Mouse (Mus musculus) inflammation-experienced regulatory T-cells, adult 6 months (primary cell): ENCODE measurements around the gene Ccnj. TPM values are rescaled to one million over a fixed set of nuclear protein-coding genes. Genes with fewer than 3 reads are reported as not detected.

Source experiments
- ATAC-seq: one replicate; pipeline ENCODE4 v1.8.0; 2017
- polyA plus RNA-seq, 3 experiments: library from polyadenylated mRNA; unstranded; fragments of 100-300 nt; shearing (Covaris generic); gene quantifications; one replicate each; pipeline ENCODE4 v1.2.1; 2017

Gene Ccnj
- polyA plus RNA-seq = 1 to 10 TPM; 2.7 to 5.1 (median 4.8) TPM

GRCm38 (mm10) chr19:40830703-40831415 lies at the start of gene Ccnj:
TSS of gene Ccnj (plus strand) at chr19:40831279.
- peak; percentile 88 for ATAC-seq

- ATAC-seq = peak; percentile 17
These were observed 42.9 kb upstream of the Ccnj start for GRCm38 (mm10) chr19:40788004-40788714.

GRCm38 (mm10) chr19:40788715-40789084 lies 42.4 kb upstream of the Ccnj start:
- ATAC-seq = no peak

- ATAC-seq = no peak
These were observed 25.8 kb upstream of the Ccnj start for GRCm38 (mm10) chr19:40805176-40805737.

DNA sequence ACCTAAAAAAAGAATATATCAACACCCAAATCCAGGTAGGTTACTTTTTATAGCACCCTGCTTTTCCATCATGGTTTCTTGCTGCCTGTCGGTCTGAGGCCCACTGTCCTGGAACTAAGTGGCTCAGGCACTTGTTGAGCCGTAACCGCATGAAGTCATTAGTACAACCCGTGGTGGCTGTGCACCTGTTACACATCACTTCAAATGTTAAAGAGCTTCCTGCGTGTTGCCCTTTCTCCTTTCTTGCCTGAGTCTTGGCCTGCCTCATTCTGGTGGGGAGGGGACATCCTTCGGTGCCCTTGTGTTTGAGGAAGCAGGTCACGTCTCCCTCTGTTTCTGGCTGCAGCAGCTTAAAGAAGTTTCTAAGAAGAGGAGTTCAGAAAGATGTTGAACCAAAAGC lies 21.2 kb upstream of the Ccnj start:
- peak; percentile 85 for ATAC-seq

- no peak for ATAC-seq
These were observed 19.2 kb upstream of the Ccnj start for GRCm38 (mm10) chr19:40811840-40812239.

GRCm38 (mm10) chr19:40812778-40813177 lies 18.3 kb upstream of the Ccnj start:
- ATAC-seq = no peak

DNA sequence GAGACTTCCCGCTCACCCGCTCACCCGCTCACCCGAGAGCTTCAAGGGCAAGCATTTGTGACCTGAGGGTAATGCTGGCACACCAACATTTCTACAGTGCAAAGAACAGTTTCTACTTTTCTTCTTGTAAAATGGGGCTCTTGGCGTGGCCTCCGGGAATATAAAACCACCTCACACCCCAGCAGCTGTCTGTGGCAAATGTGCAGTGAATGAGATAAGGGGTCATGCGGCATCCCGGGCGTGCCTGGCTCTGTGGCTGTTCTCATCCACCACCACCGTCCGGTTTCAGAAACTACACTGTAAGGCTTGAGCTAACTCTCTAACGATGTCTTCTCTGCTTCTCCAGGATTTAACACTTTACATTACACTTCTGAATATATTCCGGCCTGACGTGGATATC lies 17.7 kb upstream of the Ccnj start:
- no peak for ATAC-seq

DNA sequence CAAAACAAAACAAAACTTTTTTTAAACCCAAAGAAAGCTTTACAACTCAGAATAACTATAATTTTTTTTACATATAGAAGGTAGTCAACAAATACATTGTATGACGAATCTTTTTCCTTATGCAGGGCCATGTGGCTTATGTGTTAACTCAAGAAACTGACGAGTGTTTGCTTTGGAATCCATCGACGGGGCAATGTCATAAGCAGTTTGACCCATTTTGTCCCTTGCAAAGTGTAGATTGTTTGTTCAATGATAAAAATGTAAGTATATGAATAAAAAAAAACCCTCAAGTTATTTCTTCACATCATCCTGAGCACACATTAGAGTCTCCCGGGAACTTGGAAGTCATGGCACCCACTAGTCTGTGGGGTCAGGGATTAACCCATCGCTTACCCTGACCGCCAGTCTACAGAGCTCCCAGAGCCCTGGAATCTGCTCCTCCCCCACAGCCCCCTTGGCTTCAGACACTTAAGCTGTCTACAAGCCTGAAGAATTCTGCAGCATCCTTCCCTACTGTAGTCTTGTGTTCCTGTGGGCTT lies 15.4 kb upstream of the Ccnj start:
- ATAC-seq = no peak

DNA sequence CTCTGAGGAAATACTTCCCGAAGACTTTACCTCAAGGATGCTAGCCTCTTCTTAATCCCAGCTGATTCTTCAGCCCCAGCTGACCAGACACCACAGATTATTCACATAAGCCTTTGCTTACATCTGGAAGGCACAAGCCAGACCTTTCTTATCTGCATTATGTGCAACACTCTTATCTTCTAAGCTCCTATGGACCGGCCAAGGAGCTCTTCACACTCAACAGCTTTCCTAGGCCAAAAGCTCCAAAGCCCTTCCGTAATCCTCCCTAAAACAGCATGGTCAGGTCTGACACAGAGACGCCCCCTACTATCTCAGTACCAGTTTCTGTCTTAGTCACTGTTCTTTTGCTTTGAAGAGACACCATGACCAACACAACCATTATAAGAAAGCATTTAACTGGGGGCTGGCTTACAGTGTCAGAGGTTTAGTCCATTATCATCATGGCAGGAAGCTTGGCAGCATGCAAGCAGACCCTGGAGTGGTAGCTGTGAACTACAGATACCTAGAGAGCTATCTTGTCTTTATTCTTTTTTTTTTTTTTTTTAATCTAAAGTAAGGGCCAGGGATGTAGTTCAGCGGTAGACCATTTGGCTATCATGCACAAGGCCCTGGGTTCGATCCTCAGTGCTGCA lies 13.1 kb upstream of the Ccnj start:
- no peak for ATAC-seq

DNA sequence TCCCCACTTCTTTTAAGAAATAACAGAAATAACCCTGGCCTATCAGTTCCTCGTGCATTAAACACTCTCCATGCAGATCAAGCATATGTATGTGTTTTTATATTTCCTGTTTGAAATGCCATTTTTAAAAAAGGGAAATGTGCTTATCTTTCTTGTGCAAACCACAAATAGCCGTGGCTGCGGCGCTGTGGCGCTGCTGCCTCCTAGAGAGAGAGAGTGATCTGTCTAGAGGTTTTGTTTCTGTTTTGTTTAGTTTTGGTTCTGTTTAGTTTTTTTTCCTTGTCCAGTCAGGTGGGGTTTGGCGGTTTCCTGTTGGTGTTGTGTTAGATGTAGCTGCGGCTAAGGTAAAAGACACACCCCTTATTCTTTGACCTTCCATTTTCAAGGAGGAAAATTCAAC lies 12.3 kb upstream of the Ccnj start:
- ATAC-seq = peak; percentile 91

- no peak for ATAC-seq
These were observed 9.7 kb upstream of the Ccnj start for GRCm38 (mm10) chr19:40821306-40821825.

- no peak for ATAC-seq
These were observed 5.4 kb upstream of the Ccnj start for GRCm38 (mm10) chr19:40825636-40826035.

DNA sequence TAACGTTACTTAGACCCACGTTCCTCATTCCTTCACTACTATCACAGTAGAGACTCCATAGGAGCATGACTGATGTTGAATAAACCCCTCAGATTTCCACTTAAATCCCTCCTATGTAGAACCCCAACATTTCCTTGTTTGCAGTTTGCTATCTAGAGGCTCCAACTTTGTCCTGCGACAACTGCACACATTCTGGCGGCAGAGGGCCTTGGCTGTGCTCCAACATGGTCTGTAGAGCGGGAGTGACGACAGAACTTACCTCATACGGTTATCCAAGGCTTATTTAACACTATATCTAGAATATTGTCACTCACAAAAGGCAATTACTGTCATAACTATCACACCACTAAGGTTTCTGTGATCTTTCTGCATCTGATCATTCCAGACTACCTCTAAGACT lies 4.3 kb upstream of the Ccnj start:
- ATAC-seq = no peak

DNA sequence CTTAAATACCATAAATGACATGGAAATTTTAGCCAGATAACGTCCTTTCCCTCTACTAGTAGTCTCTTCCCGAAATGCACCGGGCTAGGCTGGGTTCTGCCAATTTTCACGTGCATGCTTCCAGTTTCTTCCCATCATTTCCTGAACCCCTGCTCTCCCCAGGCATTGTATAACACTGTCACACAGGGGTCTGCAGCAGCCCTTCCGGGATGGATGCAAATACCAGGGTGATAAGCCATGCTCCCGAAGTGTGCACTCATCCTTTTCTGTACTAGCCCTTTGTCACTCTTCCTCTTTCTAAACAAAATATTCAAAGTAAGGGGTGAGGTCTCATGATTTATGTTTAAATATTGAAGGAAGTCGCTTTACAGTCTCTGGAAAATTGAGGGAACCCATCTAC lies 881 bp upstream of the Ccnj start:
- ATAC-seq = no peak

DNA sequence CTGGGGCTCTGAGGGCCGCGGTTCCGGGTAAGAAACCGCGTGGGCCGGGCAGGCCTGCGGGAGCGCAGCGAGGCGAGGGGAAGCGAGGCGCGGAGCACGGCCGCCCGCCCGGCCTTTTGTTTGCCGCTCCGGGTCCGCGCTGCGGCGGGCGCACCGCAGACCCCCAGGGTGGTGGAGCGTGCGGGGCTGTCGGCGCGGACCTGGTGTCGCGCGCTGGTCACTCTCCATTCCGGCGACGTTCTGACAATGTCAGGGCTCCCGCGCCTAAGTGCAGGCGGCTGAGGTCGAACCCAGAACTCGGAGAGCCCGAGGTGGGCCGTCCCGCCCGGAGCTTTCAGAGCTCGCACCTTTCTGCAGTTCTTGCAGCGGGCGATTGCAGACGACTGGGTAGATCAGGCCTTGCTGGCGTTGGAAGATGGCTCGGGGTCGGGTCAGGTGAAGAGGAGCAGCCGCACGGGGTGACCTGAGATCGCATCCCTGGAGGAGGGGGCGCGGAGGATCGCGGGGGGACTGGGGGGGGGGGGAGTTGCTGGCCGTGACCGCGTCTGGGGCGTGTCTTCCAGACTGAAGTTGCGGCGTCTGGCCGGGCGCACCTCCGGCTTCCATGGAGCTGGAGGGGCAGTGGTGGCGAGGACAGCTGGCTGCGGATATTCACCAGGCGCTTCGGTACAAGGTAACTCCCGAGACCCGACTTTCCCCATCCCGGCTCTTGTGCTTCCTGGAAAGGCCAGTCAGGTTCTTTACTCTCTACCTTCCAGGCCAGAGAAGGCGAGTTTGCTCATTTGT lies 530 bp downstream of the Ccnj start:
- peak; percentile 63 for ATAC-seq

DNA sequence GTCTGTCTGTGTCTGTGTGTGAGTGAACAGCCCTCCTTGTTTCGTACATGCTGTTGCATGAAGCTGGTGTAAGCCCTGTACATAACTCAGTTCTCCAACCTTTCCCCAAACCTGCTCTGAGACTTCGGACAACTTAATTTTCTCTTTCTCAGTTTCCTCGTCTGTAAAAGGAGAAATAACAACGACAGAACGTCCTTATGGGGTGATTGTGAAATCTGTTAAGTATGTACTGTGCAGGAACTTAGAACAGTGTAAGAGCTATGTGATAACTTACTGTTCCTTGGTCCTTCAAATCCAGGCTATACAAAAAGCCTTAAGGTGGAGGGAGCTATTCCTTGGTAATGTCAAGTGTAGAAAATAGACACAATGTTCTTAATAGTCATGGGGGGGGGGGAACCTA lies 1.3 kb downstream of the Ccnj start:
- ATAC-seq = no peak

DNA sequence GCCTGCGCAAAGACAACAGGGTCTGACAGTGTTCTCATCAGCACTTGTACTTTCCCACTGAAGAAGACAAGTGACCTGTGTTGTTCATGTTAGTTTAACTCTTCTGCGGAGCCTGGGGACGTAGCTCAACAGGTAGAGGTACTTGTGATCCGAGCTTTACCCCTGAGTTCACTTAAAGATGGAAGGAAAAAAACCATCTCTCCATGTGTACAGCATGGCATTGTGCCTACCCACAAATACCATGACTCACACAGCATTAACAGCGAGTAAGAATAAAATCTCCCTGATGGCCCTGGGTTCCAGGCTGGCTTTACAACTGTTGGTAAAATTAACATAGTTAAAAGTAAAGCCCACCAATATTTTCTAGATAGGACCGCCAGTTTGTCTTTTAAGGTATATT lies 3.4 kb downstream of the Ccnj start:
- ATAC-seq = no peak

DNA sequence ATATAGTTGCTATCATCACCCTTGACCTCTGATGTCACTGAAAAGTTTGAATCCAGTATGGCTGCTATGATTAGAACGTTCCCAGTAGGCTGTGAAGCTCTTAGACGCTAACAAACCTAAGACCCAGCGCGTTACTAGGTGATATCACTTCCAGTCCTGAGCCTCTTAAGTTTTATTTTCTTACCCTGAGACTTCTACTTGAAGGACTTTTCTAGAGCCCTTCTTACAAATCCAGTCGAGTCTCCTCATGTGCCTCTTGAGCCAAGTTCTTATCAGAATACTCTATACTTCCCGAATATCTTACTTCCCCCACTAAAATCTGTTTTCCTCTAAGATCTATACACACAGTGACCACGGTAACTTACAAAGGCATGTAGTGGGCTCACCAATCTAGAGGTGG lies 7.1 kb downstream of the Ccnj start:
- ATAC-seq = no peak

- no peak for ATAC-seq
These were observed 9.2 kb downstream of the Ccnj start for GRCm38 (mm10) chr19:40840303-40840702.

- ATAC-seq = no peak
These were observed 10.0 kb downstream of the Ccnj start for GRCm38 (mm10) chr19:40841083-40841482.

DNA sequence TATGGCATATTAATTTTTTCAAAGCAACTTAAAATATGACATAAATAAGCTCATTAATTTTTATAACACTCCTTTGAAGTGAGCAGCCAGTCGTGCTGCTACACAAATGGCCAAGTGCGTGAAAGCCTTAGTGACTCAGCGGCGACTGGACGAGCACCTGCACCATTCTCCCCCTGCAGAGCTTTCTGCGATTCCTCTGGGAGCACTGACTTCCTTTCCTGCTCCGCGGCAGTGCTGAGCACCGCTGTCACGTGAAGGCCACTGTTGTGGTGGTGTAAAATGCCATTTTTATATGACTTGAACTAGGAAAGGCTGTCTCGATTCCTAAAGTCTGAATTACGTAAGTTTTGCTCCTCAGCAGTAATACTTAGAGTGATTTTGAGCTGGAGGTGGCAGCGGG lies 10.5 kb downstream of the Ccnj start:
- ATAC-seq = no peak
